Mouse (Mus musculus) c-Kit-negative CD71-positive TER-119-positive erythroid progenitor cells, embryonic 14.5 days (primary cell): Measurements from ENCODE around the gene Nlrp1b.

ENCODE experiments used
- DNase-seq: peaks from one replicate; pipeline ENCODE4 v3.0.0-alpha.2; 2013; ENCODE audit warnings: low read depth, low spot score

The Nlrp1b gene

DNA sequence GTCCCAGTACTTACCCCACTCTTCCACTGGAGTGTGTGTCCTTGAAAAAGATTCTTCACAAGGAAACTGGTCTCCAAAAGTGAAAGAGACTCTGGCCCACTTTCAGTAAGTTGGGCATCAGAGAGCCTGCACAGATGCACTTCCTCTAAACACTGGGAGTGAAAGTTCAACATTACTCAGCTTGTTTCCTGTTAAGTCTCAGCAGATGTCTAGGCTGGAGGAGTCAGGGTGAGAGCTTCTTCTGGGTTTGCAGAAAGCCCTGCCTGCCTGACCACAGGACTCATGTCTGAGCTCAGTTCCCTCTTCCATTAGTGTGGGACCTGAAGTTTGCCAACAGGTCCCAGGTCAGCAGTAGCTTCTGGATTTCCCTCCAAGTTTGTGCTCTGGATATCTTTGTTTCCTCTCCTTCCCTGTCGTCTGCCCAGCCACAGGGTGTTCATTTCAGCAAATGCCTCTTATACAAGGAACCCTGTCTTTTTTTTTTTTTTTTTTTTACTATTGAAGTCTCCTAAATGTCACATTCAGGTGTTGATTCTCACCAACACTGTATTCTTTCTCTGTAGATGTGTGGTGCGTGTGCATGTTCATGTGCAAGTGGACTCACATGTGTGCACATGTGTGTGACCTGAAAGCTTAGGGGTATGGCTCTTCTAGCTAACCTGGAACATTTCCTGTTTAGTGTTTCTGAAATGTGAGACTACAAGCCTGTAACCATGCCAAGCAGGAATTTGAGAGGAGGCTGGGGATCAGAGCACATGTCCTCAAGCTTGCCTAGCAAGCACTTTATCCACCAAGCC is at the start of gene Nlrp1b:
Nlrp1b (minus strand) TSS at position 50 of the 797 bp plus-strand sequence.
- no peak for DNase-seq

DNA sequence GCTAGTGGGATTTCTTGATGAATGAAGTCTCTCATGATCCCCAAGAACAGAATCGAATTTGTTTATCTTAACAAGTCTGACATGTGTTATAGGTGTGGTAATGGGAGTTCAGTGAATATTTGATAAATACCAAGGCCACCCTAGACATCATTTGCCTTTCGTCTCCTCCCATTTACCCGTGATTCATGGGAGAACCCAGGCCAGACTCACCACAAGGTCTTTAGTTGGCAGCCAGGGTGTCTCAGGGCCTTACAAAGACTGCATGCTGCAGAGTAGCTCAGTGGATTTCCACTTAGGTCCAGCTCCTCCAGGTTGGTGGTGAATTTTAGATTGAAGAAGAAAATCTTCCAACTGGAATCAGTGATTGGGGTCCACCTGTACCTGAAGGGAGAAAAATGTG is 30.5 kb upstream of the Nlrp1b start:
- no peak for DNase-seq

DNA sequence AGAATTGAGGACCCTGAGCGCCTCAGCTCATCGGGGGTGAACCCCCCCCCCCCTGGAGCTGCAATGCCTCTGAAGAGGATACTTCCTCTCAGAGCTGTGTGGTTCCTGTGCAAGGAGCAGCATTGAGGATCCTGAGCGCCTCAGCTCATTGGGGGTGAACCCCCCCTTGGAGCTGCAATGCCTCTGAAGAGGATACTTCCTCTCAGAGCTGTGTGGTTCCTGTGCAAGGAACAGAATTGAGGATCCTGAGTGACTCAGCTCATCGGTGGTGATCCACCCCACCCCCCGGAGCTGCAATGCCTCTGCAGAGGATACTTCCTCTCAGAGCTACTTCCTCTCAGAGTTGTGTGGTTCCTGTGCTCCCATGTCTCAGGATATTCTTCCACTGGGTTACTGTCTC is 20.8 kb upstream of the Nlrp1b start:
- DNase-seq, result no peak

DNA sequence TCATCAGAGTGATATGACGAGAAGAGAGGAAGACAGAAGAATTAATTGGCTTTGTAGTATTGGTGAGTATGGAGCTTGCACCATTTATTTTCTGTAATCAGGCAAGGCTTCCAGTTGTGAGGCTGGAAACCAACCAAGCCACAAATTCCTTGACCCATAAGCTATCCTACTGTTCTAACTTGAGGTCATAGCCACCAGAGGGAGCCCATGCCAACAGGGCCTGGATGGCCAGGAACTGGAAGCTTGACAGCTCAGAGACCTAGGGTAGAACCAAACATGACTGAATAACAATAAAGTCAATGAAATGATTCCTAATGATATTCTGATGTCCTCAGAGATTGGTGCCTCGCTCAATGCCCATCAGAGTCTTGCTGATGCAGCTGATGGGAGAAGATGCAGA is 5.9 kb downstream of the Nlrp1b start:
- DNase-seq, result no peak

DNA sequence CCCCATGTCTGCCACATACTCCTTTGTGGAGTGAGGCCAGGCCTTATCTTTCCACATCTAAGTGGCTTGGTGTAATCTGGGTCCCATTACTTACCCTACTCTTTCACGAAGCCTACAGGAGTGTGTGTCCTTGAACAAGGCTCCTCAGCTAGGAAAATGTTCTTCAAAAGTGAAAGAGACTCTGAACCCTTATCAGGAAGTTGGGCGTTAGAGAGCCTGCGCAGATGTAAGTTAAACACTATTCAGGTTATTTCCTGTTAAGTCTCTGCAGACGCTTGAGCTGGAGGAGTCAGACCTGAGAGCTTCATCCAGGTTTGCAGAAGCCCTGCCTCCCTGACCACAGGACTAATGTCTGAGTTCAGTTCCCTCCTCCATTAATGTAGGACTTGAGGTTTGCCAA is 27.8 kb downstream of the Nlrp1b start:
- no peak for DNase-seq

DNA sequence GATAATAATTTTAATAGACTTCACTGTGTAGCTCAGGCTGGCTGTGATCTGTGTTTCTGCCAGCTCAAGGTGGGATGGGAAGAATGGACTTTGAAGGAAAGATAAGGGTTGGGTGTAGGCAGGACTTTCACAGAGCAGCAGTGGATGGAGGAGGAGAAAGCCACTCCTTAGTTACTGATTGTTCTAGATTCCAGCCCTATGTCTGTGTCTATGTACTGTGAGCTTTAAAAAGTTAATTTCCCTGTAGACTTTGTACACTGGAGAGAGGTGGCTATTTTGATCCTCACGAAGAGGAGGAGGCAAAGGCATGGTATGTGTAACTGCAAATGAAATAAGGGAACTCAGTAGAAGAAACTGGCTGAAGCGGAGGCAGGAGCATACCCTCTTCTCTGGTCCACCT is 31.2 kb downstream of the Nlrp1b start:
- DNase-seq, result no peak

DNA sequence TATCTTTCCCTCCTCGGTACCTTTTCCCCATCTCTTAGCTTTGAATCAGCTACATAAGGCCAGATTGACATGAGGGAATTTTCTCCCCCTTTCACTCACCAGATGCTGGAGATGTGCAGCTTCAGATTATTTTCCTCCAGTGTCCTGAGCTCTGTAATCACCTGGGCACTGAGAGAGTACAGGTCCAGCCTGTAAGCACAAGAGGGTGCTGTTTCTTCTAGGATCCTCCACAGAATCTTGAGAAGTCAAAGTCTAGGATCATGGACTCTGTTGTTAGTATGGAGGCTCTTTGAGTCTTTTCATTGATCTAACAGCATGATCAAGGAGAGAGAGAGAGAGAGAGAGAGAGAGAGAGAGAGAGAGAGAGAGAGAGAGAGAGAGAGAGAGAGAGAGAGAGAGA is 60.9 kb downstream of the Nlrp1b start:
- no peak for DNase-seq

DNA sequence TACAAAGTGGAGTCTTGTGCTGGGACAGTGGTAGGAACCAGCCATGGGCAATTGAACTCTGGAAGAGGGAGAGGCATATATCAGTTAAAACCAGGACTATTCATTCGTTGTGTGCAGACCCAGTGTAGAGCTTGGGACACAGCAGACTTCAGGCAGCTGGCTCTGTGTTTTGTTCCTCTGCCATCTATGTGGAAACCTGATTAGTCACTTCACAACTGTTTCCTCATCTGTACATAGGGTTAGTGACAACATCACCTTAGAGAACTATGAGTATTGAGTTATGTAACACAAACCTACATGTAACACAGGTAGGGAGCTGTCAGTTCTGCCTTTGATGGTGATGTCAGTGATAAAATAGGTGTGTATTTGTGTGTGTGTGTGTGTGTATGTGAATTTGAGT is 66.4 kb downstream of the Nlrp1b start:
- no peak for DNase-seq

DNA sequence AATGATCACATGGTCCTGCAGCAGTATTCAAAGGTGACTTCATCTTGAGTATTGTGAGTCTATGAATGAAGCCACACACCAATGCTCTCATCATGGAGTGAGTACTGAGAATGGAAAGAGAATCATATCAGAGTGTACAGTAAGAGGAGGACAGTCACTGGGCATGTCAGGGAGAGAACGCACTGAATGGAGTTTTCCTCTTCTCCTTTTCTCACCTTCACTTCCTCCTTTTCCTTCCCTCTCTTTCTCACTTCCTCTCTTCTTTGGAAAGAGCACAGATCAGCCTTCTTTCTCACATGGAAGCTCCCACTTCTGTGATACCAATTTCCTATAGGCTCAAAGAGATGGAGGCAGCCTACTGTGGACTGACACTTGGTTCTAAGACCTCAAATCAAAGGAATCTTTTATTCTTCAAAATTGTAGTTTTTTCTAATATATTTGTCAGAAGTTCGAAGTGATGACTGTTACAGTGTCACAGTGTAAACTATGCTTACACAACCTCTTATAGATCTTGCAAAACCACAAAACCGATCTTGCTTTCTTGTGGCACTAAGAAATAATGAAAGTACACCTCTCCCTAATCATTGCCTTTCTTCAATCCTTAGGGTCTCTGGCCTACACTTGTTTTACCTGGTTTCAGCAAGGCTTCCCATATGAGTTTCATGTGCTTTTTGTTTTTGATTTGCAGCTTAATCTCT is 70.9 kb downstream of the Nlrp1b start:
- no peak for DNase-seq

DNA sequence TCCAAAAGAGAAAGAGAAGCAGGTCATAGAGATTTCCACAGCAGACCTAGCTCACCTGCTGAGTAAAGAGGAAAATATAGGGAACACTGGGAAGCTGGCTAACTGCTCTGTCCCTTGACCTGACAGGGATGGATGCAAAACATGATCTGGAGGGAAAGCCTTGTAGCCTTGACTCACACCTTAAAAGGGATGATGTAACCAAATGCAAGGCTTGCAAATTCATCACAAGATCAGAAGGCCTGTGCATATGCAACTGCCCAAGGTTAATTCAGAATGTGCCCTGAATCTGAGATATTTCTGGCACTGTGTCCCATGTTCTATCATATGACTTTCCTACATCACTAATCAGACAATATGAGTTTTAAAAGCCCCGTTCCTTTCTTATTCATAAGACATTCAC is 75.3 kb downstream of the Nlrp1b start:
- no peak for DNase-seq

DNA sequence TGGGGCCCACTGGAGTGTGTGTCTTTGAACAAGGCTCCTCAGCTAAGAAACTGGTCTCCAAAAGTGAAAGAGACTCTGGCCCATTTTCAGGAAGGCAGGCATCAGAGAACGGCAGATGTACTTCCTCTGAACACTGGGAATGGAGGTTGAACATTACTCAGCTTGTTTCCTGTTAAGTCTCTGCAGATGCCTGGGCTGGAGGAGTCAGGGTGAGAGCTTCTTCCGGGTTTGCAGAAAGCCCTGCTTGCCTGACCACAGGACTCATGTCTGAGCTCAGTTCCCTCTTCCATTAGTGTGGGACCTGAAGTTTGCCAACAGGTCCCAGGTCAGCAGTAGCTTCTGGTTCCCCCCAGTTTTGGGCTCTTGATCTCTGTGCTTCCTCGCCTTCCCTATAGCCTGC is 85.9 kb downstream of the Nlrp1b start, which contains the start of gene Nlrp1a:
Nlrp1a (minus strand) TSS at position 44 of the 400 bp plus-strand sequence.
- no peak for DNase-seq

DNA sequence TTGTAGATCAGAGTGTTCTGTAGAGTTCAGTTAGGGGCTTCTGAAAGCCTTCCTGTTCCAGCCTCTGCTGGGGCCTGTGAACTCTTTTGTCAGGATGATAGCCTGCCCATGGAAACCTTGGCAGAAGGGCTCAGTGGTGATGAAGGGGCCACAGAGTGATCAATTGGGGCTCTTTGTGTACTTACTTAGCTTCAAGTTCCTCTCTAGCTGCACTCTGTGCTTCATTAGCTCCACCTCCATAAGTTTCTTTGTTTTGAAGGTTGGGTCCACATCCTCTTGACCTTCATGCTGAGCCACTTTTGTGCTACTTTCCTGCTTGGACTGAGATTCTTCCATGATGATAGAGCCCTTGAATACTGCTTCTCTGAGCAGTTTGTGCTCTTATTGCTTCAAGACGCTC is 88.5 kb downstream of the Nlrp1b start:
- no peak for DNase-seq

DNA sequence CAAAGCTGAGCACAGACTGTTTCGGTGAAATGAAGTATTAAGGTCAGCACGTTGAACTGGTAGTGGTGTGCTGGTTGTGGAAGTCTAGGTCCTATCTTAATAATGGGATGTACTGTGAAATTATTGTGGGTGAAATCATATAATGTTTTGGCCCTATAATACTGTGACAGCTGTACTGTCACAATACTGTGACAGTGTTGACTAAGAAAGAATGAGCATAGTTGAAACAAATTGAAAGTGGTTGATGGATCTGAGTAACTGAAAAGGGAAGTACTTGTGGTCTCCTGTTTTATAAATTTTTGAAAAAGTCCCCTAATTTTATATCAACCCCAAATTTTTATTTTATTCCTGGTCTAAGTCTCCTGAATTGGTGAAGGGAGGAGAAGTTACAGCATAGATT is 123.4 kb downstream of the Nlrp1b start:
- no peak for DNase-seq

DNA sequence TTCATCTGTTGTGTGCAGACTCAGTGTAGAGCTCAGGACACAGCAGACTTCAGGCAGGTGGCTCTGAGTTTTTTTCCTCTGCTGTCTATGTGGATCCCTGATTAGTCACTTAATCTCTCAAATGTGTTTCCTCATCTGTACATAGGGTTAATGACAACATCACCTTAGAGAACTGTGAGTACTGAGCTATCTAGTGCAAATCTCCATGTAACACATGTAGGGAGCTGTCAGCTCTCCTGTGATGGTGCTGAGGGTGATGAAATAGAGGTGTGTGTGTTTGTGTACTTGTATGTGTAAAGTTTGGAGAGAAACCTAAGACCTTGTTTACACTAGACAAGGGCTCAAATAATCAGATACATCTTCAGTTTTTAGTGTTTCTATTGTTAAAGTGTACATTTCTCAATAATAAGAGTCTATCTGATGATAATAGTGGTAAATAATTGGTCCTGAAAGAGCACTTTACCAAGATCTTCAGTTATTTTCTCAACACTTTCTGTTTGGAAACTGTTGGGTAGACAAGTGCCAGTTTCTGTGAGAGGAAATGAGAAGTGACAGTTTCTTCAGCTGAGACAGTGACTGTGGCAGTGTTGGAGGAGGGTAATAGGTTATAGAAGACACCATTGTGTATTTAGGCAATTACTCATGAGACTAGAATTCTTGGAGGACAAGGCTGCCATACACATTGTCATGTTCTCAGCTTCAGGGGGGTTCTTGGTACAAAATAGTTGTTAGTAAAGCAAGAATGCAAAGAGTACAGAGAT is 124.1 kb downstream of the Nlrp1b start:
- DNase-seq, result no peak

DNA sequence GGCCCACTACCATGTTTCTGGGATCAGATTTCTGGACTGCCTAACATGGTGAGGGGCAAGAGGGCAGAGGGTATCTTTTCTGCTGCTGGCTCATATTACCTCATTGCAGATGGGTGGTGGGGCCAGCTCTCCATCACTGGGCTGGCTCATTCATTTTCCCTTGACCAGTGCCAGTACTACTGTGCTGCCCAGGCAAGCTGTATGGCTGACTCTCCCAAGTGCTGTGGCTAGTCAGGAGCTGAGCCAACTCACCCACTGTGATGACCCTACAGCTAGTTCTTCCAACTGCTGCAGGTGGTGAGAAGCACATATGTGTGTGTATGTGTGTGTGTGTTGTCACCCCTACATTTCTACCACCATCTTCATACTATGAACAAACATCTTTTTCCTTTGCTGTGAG is 126.6 kb downstream of the Nlrp1b start:
- DNase-seq, result no peak
